Mouse (Mus musculus): Measurements from ENCODE around the gene Frmpd2. TPM values are rescaled to one million over a fixed set of nuclear protein-coding genes. Genes with fewer than 3 reads are reported as not detected.

Frmpd2 gene
- total and polyA plus RNA-seq, 2 experiments from 2014 or later, result 0.29 to 1.6 TPM

- H3K9me3 ChIP-seq (ENCODE audit: low read length), result no peaks in the 10 kb centered on the region
- no peaks in the 10 kb centered on the region for H3K36me3 ChIP-seq (ENCODE audit: insufficient read depth)
- no peak overlapping the region for H3K4me3 ChIP-seq (ENCODE audit: low read depth, low read length)
- 20% methylated on average over 3 of the region's 3 CpGs for WGBS
- H3K4me1 ChIP-seq (ENCODE audit: insufficient read depth), result no peaks in the 10 kb centered on the region
- H3K4me2 ChIP-seq (ENCODE audit: low read depth), result no peak overlapping the region
- DNase-seq (no peak), ATAC-seq (no peak)
- TF ChIP-seq CTCF (IDR thresholded peaks at IDR 0.05; ENCODE audit: low read depth), result no peak
- H3K27me3 ChIP-seq (ENCODE audit: insufficient read depth, low read length), result no peaks in the 10 kb centered on the region
- no peak overlapping the region for H3K9ac ChIP-seq
- no peak overlapping the region for H3K27ac ChIP-seq (ENCODE audit: low read depth, low read length)
Measured at GRCm38 (mm10) chr14:33476094-33476760, 4.7 kb downstream of the Frmpd2 start.

- Histone ChIP-seq H3K4me2 (ENCODE audit: low read depth) (no peak overlapping the region), H3K4me3 (ENCODE audit: low read depth, low read length) (no peak overlapping the region), H3K36me3 (ENCODE audit: insufficient read depth) (no peaks in the 10 kb centered on the region), H3K4me1 (ENCODE audit: insufficient read depth) (no peaks in the 10 kb centered on the region), H3K27me3 (ENCODE audit: insufficient read depth, low read length) (no peaks in the 10 kb centered on the region), H3K9ac (no peak overlapping the region), H3K27ac (ENCODE audit: low read depth, low read length) (no peak overlapping the region), H3K9me3 (ENCODE audit: low read length) (no peaks in the 10 kb centered on the region)
- no peak for TF ChIP-seq CTCF (IDR thresholded peaks at IDR 0.05; ENCODE audit: low read depth)
- ATAC-seq (no peak), DNase-seq (no peak)
- WGBS, result 59% methylated on average over 3 of the region's 3 CpGs
Measured at GRCm38 (mm10) chr14:33481991-33482390, 10.5 kb downstream of the Frmpd2 start.

- no peaks in the 10 kb centered on the region for H3K27me3 ChIP-seq (ENCODE audit: insufficient read depth, low read length)
- peak; percentile 43 for ATAC-seq
- WGBS, result 53% methylated on average over 15 of the region's 15 CpGs
- no peak for TF ChIP-seq CTCF (IDR thresholded peaks at IDR 0.05; ENCODE audit: low read depth)
- H3K9ac ChIP-seq, result no peak overlapping the region
- H3K36me3 ChIP-seq (ENCODE audit: insufficient read depth), result no peaks in the 10 kb centered on the region
- no peak overlapping the region for H3K27ac ChIP-seq (ENCODE audit: low read depth, low read length)
- H3K4me1 ChIP-seq (ENCODE audit: insufficient read depth), result no peaks in the 10 kb centered on the region
- no peaks in the 10 kb centered on the region for H3K9me3 ChIP-seq (ENCODE audit: low read length)
- no peak overlapping the region for H3K4me2 ChIP-seq (ENCODE audit: low read depth)
- H3K4me3 ChIP-seq (ENCODE audit: low read depth, low read length), result no peak overlapping the region
- peak; percentile 48 for DNase-seq
Measured at GRCm38 (mm10) chr14:33487805-33488550, 16.5 kb downstream of the Frmpd2 start.

GRCm38 (mm10) chr14:33495226-33495625, 23.7 kb downstream of the Frmpd2 start:
- Histone ChIP-seq H3K4me1 (ENCODE audit: insufficient read depth) (no peaks in the 10 kb centered on the region), H3K9me3 (ENCODE audit: low read length) (no peaks in the 10 kb centered on the region), H3K9ac (no peak overlapping the region), H3K4me2 (ENCODE audit: low read depth) (no peak overlapping the region), H3K4me3 (ENCODE audit: low read depth, low read length) (no peak overlapping the region), H3K36me3 (ENCODE audit: insufficient read depth) (no peaks in the 10 kb centered on the region), H3K27ac (ENCODE audit: low read depth, low read length) (no peak overlapping the region), H3K27me3 (ENCODE audit: insufficient read depth, low read length) (no peaks in the 10 kb centered on the region)
- no peak for TF ChIP-seq CTCF (IDR thresholded peaks at IDR 0.05; ENCODE audit: low read depth)
- WGBS, result 66% methylated on average over 4 of the region's 4 CpGs
- ATAC-seq (no peak), DNase-seq (no peak)

- no peak overlapping the region for H3K4me3 ChIP-seq (ENCODE audit: low read depth, low read length)
- WGBS, result 44% methylated on average over 5 of the region's 5 CpGs
- ATAC-seq (no peak), DNase-seq (peak; percentile 56)
- no peaks in the 10 kb centered on the region for H3K9me3 ChIP-seq (ENCODE audit: low read length)
- H3K4me1 ChIP-seq (ENCODE audit: insufficient read depth), result no peaks in the 10 kb centered on the region
- H3K27ac ChIP-seq (ENCODE audit: low read depth, low read length), result no peak overlapping the region
- H3K4me2 ChIP-seq (ENCODE audit: low read depth), result no peak overlapping the region
- no peak for TF ChIP-seq CTCF (IDR thresholded peaks at IDR 0.05; ENCODE audit: low read depth)
- no peaks in the 10 kb centered on the region for H3K36me3 ChIP-seq (ENCODE audit: insufficient read depth)
- H3K9ac ChIP-seq, result no peak overlapping the region
- H3K27me3 ChIP-seq (ENCODE audit: insufficient read depth, low read length), result no peaks in the 10 kb centered on the region
Measured at GRCm38 (mm10) chr14:33497418-33497817, 25.9 kb downstream of the Frmpd2 start.

GRCm38 (mm10) chr14:33498849-33499248, 27.4 kb downstream of the Frmpd2 start:
- Histone ChIP-seq H3K4me3 (ENCODE audit: low read depth, low read length) (no peak overlapping the region), H3K9ac (no peak overlapping the region), H3K27ac (ENCODE audit: low read depth, low read length) (no peak overlapping the region), H3K4me2 (ENCODE audit: low read depth) (no peak overlapping the region), H3K9me3 (ENCODE audit: low read length) (no peaks in the 10 kb centered on the region), H3K4me1 (ENCODE audit: insufficient read depth) (no peaks in the 10 kb centered on the region), H3K36me3 (ENCODE audit: insufficient read depth) (no peaks in the 10 kb centered on the region), H3K27me3 (ENCODE audit: insufficient read depth, low read length) (no peaks in the 10 kb centered on the region)
- DNase-seq, result no peak
- no peak for ATAC-seq
- WGBS, result 73% methylated on average over 3 of the region's 3 CpGs
- TF ChIP-seq CTCF (IDR thresholded peaks at IDR 0.05; ENCODE audit: low read depth), result no peak

- H3K9me3 ChIP-seq (ENCODE audit: low read length), result no peaks in the 10 kb centered on the region
- DNase-seq, result no peak
- no peak for TF ChIP-seq CTCF (IDR thresholded peaks at IDR 0.05; ENCODE audit: low read depth)
- no peak overlapping the region for H3K27ac ChIP-seq (ENCODE audit: low read depth, low read length)
- 77% methylated on average over 10 of the region's 10 CpGs for WGBS
- no peak for ATAC-seq
- no peak overlapping the region for H3K4me2 ChIP-seq (ENCODE audit: low read depth)
- no peaks in the 10 kb centered on the region for H3K27me3 ChIP-seq (ENCODE audit: insufficient read depth, low read length)
- no peak overlapping the region for H3K4me3 ChIP-seq (ENCODE audit: low read depth, low read length)
- no peaks in the 10 kb centered on the region for H3K4me1 ChIP-seq (ENCODE audit: insufficient read depth)
- H3K36me3 ChIP-seq (ENCODE audit: insufficient read depth), result no peaks in the 10 kb centered on the region
- no peak overlapping the region for H3K9ac ChIP-seq
Measured at GRCm38 (mm10) chr14:33500631-33501030, 29.1 kb downstream of the Frmpd2 start.
